Mouse (Mus musculus) retina, embryonic 14.5 days (tissue): ENCODE data around the gene Pgam5.

Source experiments
- DNase-seq: peaks from one replicate; pipeline ENCODE4 v3.0.0-alpha.2; 2015; ENCODE audit warnings: low spot score

The Pgam5 gene

DNA sequence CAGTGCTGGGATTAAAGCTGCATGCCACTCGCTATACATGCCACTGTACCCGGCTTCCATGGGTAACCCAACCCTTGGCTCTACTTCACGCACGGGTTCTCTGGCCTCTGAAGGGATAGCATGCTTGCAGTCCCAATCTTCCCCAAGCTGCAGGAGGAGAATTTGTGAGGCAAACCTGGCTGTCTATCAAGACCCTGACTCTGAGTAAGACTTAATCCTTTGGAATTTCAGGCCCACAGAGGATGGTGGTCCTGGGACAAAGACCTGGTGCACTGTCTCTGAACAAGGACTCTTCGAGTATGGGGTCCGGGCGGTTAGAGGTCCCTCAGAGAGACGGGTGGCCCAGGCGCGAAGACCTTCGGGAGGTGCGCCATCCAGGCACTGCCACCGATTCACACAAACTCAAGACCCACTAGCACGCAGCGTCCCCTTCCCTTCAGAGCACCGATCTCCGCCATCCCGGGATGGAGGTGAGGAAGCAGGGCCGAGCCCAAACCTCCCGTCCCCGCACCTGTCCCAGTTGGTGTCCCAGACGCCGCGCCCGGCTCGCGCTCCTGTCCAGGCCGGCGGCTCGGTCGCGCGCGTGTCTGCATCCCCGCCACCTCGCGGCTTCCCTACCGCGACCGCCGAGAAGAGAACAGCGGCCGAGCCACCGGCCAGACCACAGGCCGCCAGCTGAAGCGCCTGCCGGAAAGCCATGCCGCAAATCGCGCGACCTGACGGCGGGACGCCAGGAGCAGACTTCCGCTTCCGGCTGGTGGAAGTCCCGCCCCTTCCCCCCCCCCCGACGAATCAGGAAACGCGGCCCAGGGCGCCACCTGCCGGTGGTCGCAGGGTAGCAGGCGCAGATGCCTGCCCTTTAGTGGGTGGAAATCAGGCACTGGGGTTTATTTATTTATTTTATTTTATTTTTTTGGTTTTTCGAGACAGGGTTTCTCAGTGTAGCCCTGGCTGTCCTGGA lies at the start of gene Pgam5:
Gene Pgam5 (minus strand): TSS at position 773 of the 961 bp plus-strand sequence.
- peak; percentile 97 for DNase-seq

DNA sequence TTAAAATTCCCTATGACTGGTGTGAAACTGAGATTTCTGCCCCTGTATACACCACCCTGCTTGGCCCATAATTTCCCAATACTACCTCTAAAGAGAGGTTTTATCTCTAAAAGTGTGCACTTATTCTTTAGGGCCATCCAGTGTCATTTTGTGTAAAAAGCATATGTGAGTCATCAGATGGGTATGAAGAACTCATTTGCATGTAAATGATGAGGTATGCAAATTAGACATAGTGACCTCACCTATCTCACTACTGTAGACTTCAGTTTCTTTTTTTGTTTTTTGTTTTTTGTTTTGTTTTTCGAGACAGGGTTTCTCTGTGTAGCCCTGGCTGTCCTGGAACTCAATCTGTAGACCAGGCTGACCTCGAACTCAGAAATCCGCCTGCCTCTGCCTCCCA lies 43.4 kb upstream of the Pgam5 start:
- DNase-seq = no peak

DNA sequence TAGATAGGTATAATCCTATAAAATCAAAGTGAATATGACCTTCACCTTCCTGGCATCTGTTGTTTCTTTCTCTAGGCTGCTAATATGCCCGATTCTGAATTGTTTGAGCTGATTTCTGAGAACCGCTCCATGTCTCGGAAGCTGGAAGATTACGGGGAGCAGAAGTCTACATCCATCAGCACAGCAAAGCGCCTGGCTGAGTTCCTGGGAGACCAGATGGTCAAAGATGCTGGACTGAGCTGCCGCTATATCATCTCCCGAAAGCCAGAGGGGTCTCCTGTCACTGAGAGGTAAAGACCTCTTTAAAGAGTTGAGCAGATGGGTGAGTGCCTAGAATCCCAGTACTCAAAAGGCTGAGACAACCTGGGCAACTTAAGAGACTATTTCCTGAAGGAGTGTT lies 39.1 kb upstream of the Pgam5 start:
- no peak for DNase-seq

DNA sequence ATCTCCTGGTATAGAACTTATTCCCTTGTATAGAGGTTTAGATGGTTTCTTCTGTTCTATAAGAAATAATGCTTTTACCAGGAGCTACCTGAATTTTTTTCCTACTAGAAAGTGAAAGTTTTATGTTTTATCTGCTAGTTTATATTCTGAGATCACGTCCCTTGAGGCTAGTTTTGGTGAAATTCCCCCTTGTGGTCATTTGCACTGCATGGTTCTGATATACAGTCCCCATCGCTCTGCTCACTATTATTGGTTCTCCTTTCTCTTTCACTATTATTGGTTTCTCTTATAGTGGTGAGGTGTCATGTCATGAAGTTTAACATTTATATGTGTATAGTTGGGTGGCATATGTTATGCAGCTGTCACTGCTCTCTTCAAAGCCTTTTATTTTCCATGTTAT lies 30.9 kb upstream of the Pgam5 start:
- DNase-seq = no peak

DNA sequence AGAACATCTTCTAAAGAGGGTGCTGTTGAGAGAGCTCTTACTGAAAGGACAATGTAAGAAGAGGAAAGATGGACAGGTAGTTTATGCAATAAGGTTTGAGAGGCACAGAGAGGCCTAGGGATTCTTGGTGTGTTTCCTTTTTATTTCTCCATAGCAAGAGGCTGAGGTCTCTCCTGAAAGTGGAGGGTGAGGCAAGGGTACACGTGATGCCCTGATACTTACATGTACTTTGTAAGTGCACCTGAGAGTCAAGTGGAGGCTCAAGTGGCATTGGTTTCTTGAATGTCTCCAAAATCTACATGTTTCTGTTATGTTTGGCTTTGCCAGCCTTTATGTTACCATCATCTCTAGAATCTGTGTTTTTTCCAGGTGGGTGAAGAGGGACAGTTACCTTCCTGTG lies 26.9 kb upstream of the Pgam5 start:
- no peak for DNase-seq

DNA sequence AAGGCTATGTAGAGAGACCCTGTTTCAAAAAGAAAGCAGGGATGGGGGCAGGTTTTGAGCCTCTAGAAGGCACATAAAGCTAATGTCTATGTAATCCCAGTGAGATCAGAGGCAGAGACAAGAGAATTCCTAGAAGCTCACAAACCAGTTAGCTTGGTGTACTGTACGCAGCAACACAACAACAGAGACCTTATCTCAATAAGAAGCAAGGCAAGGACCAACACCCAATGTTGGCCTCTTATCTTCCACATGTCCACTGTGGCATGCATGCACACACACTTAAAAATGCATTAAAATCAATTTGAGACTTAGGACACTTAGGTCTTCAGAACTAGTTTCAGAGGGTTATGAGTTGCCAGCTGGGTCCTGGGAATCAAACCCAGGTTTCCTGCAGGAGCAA lies 21.9 kb upstream of the Pgam5 start:
- DNase-seq = no peak

DNA sequence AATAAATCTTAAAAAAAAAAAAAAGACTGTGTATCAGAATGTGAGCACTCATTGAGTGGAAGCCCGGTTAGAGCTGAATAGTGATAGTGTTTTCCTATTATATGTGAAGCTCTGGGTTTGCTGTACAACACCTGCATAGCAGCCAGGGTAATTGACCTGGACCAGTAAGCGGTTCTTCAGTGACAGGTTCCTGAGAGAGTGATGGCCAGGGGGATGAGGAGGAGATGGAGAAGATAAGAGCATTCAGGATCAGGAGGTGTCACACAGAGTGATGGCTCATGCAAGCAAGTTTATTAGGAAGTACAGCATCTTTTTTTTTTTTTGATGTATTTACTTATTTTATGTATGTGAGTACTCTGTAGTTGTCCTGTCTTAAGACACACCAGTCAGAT lies 17.4 kb upstream of the Pgam5 start:
- DNase-seq = no peak

DNA sequence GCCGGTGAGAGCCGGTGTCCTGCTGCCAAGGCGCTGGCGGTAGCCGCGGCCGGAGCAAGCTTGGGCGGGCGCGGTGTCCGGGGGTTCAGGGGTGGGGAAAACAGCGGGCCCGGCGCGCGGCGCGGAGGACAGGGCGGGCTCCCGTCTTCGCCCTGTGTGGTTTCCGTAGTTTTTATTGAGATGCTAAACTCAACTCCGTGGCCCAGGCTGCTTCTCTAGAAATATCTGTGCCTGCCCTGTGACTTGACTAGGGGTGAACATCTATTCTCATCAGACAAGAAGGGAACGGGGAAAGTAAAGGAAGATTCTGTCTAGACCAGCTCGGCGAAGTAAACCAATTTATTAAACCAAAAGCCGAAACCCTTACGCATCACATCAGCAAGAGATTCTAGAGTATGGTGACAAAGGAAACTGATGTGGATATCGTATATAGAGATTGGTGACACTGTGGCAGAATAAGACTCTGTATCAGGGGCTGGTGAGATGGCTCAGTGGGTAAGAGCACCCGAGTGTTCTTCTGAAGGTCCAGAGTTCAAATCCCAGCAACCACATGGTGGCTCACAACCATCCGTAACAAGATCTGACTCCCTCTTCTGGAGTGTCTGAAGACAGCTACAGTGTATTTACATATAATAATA lies 16.9 kb upstream of the Pgam5 start:
- no peak for DNase-seq

DNA sequence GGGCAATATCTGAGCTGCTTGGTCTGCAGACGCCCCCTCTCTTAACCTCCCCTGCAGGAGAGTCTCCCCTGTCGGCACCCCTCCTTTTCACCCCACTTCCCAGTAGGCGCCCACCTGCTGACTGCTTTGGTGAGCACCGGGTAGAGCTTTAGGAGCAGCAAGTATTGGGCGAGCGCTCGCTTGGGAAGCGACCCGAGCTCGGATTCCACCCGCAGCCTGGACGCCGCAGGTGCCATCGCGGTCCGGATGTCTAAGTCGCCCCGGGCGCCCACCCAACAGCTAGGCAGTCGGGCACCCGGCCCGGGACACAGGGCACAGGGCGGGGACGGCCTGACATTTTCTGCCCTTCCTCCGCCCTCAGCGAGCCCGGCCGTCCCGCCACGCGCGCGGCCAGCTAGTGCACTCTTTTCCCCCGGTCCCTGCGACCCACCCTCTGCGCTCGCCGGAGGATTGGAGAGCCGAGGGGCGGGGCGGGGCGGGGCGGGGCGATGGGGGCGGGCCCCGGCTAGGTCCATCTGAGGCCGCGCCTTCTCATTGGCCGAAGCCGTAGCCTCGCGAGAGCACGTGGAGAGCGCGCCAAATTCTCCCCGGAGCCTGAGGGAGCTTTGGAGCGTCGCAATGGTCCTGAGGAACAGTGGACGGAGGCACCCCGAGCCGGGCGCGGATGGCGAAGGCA lies 16.2 kb upstream of the Pgam5 start, which contains the start of the genes Pxmp2 and Pole:
Gene Pxmp2 (minus strand): TSS at position 417 of the 676 bp plus-strand sequence.
Gene Pole (plus strand): TSS at position 537 of the 676 bp plus-strand sequence.
- DNase-seq = peak; percentile 96

DNA sequence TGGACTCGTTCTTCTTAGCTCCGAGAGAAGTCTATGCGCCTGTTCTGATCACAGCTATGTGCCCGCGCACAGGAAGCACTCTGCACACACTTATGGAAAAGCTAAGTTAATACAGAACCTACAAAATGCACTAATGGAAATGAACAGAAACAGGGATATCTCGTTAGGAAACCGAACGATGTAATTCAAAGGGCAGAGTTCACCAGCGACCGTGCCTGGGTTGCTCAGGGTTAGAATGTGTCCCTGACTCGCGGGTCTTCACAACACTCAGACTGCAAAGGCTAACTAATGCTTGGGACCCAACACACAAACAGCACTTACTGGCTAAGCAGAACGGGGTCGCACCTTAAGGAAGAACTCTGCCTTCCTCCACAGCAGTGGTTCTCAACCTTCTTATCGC lies 15.4 kb upstream of the Pgam5 start:
- no peak for DNase-seq

DNA sequence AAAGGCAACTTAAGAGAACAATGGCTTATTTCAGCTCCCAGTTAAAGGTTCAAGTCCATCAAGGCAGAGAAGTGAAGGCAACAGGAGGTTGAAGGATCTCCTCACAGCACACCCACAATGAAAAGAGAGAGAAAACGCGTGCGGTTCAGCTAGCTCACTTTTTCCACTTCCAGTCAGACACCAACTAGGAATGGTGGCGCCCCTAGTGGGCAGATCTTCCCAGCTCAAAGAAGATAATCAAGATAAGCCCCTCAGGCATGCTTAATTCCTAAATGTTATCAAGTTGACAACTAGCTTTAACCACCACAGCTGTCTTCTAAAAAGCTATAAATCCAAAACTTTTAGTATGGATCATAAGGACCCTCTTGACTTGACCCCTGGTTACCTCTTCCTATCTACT lies 14.8 kb upstream of the Pgam5 start:
- DNase-seq = peak; percentile 78

DNA sequence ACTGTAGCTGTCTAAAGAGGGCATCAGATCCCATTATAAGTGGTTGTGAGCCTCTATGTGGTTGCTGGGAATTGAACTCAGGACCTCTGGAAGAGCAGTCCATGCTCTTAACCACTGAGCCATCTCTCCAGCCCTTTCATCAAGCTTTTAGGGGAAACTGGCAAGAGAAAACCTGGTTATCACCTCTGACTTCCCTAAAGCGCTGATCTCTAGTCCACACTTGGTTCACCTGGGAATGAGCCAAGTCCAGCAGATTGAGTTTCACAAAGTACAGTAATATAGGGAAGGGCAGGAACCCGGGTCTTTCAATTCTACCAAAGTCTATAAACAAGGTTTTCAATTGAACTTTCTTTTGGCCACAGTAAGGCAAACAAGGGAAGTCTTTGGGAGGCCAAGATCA lies 12.3 kb upstream of the Pgam5 start:
- no peak for DNase-seq

DNA sequence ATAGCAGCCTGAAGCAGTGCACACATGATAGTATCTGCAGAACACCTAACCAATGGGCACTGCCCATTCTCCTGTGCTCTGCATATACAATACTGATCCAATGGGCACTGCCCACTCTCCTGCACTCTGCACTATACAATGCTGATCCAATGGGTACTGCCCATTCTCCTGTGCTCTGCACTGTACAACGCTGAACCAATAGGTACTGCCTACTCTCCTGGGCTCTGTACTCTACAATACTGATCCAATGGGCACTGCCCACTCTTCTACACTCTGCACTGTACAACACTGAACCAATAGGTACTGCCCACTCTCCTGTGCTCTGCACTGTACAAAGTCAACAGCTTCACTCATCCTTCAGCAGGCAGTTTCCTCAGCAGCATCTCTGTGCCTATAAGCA lies 7.2 kb upstream of the Pgam5 start:
- no peak for DNase-seq

DNA sequence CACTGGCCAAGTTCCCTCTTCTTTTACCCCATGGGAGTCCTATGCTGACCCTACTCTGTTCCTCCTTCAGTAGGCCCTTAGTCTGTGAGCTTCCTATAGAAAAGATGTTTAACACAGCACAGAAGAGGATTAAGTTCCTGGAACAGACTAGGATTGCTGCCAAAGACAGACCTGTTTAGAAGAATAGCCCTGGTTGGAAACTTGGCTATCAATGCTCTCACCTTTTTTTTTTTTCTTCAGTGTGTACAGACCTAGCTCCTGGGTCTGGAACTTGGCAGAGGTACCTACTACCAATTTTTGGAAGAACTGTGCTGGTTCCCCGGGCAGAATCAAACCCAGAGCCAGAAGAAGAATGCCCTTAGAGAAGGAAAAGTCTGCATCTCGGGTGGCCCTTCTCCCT lies 6.7 kb upstream of the Pgam5 start:
- no peak for DNase-seq

DNA sequence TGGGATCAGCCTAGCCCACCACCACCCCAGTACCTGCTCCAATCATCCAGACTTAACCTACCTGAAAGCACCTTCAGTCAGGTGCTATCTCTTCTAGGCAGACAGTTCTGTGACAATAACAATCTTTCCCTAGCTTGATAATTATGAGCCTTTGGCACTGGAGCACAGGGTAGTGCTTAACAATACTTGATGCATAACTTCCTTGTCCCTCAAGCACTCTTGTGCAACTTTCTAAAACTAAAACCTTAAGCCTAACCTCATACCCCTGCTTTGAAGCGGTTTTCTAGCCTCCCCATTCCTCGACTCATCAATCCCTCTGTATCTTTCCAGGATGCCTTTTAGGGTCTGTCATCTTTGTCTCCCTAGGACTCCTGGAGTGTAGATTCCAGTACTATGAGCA lies 5.1 kb upstream of the Pgam5 start:
- no peak for DNase-seq

DNA sequence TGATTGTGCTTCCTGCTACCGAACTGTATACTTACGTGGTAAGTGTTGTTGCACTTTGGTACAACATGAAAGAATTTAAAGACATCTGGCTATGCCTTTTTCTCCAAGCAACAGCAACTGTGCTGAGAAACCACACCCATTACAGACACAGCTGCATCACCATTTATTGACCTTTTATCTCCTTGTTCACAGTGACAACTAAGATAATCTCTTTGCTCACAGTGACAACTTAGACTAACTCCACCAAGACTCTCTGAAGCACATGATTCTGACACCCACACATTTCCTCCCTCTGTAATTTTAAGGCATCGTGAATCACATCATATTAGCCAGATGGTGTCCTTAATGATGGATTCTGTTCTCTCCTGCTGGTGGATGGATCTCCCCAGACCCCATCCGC lies 4.4 kb upstream of the Pgam5 start:
- no peak for DNase-seq

DNA sequence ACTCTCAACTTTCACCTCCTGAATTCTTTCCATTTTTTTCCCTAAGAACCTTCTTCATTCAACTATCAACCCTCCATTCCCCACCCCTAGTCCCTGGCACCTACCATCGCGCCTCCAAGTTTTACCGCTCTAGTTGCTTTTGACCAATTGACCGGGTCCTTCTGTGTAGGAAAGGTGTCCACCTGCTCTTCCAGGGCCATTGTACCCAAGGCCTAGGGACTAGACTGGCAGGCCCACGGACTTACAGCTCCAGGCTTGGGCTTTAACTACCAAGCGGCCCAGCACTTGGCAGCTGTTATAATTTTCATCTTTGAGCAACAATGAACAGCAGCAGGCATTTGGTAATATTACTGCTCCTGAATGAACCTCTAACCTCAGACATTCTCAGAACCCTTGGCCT lies 529 bp upstream of the Pgam5 start:
- DNase-seq = no peak

DNA sequence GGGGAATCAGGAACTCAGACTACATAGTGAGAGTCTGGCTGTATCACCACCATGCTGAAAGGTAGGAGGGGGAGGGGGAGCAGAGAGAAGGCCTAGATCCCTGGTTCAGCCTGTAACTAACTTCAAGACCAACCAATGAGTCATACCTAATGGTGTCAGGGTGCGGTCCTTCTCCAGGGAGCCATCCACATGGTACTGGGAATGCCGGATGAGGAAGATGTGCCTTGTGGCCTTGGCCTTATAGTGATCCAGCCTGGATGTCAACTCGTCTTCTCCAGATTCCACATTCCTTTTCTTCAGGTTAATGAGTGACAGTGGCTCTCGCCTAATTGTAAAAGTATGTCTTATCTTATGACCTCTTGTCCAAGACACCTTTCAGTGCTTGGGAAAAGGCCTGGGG lies 2.8 kb downstream of the Pgam5 start:
- DNase-seq = no peak

DNA sequence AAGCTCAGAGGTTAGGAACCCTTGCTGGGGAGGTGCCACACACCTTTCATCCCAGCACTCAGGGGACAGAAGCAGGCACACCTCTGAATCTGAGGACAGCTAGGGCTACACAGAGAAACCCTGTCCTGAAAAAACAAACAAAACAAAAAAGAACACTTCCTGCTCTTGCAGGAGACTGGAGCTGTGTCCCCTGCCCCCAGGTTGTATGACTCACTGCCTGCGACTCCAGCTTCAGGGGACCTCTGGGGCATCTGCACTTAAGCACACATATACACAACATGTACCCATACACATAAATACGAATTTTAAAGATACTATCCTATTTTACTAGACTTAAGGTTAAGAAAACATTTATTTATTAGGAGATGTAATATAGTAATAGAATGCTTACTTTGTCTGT lies 25.6 kb downstream of the Pgam5 start:
- no peak for DNase-seq

DNA sequence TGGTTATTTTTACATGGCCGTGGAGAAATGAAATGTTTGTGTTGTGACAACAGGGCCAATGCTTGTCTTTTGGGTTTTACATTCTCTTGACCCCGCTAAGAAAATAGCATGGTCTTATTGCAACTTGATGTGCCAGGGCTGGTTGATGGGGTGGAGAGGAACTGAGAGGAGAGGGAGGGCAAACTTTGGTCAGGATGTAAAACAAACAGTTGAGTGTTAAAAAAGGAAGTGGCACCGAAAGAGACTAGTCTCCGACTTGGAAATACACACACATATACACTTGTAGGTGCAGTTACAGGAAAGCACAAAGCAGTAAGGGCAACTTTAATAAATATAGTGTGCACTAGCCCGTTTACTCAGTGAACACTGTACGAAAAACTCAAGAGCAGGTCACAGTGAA lies 37.4 kb downstream of the Pgam5 start:
- DNase-seq = no peak

DNA sequence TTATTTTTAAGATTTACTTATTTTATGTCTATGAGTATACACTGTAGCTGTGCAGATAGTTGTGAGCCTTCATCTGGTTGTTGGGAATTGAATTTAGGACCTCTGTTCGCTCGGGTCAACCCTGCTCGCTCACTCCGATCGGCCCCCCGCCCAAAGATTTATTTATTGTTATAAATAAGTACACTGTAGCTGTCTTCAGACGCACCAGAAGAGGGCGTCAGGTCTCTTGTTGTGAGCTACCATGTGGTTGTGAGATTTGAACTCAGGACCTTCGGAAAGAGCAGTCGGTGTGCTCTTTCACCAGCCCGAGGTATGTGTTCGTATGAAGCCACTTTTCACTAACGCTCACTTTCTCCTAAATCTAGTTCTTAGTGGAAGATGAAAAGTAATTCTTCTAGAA lies 38.1 kb downstream of the Pgam5 start:
- DNase-seq = peak; percentile 43

DNA sequence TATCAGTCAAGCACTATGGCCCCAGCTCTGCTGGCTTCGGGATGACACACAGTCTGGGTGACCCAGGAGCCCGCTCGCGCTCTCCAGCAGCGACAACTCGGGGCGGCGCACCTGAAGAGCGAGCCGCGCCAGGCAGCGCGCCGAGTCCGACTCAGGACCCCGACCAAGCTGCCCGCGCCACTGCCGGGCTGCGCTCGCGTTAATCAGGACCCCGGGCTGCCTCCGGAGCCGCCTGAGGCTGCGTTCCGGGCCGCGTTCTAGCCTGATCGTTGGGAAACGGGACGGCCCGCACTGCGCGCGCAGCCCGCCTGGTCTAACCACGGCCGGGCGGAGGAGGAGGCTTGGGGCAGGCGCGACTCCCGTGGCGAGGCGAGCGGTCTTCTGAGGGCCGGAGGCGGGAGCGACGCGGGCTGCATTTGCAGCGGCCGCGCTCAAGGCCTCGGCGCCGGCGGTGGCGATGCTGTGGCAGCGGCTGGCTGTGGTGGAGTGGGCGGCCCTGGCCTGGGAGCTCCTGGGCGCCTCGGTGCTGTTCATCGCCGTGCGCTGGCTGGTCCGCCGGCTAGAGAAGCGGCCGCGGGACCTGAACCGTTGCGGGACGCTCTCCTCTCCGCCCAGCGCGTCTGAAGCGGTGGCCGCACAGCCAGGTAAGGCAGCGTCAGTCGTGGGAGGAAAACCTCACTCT lies 38.8 kb downstream of the Pgam5 start, which contains the start of gene Ankle2:
Gene Ankle2 (plus strand): TSS at position 225 of the 682 bp plus-strand sequence.
- DNase-seq = peak; percentile 96
